Mouse (Mus musculus) forebrain, postnatal 0 days (tissue): Measurements from ENCODE around the gene Runx1. TPM values are rescaled to one million over a fixed set of nuclear protein-coding genes. Genes with fewer than 3 reads are reported as not detected.
A peak's percentile ranks its signal among the peaks of the same experiment; 100 is the strongest.

ENCODE experiments used
- ATAC-seq: fragments of 200-750 bp; cut with Nextera tagmentation; 2 replicates; pipeline ENCODE4 v1.8.0; 2017; ENCODE audit warnings: mild to moderate bottlenecking, moderate library complexity
- DNase-seq: peaks from one replicate; pipeline ENCODE4 v3.0.0-alpha.2; 2015
- H3K27ac ChIP-seq: fragments of 300-500 bp; sonication (generic); 2 replicates; pipeline ENCODE4 v1.5.1; 2014; ENCODE audit warnings: low read depth, mild to moderate bottlenecking, antibody characterized with exemption, low read length, moderate library complexity, mixed read lengths
- H3K27me3 ChIP-seq: fragments of 300-500 bp; sonication (generic); 2 replicates; pipeline ENCODE4 v1.6.1; 2014; ENCODE audit warnings: mild to moderate bottlenecking, low read length, mixed read lengths; ENCODE audit not compliant: insufficient read depth
- H3K36me3 ChIP-seq: fragments of 300-500 bp; sonication (generic); 2 replicates; pipeline ENCODE4 v1.6.1; 2014; ENCODE audit warnings: mild to moderate bottlenecking, moderate library complexity; ENCODE audit not compliant: insufficient read depth
- H3K4me1 ChIP-seq: fragments of 300-500 bp; sonication (generic); 2 replicates; pipeline ENCODE4 v1.6.1; 2014; ENCODE audit warnings: antibody characterized with exemption; ENCODE audit not compliant: insufficient read depth
- H3K4me2 ChIP-seq: fragments of 300-500 bp; sonication (generic); 2 replicates; pipeline ENCODE4 v1.6.1; 2014; ENCODE audit warnings: low read depth, mild to moderate bottlenecking, moderate library complexity
- H3K4me3 ChIP-seq: fragments of 300-500 bp; sonication (generic); 2 replicates; pipeline ENCODE4 v1.5.1; 2014; ENCODE audit warnings: low read depth, low read length, mixed read lengths
- H3K9ac ChIP-seq: fragments of 300-500 bp; sonication (generic); 2 replicates; pipeline ENCODE4 v1.6.1; 2014; ENCODE audit warnings: mild to moderate bottlenecking
- H3K9me3 ChIP-seq: fragments of 300-500 bp; sonication (generic); 2 replicates; pipeline ENCODE4 v1.6.1; 2016; ENCODE audit warnings: low read length
- CTCF ChIP-seq: sonication (generic); IDR thresholded peaks from 2 replicates; pipeline ENCODE4 v1.5.1; 2016; ENCODE audit warnings: antibody characterized with exemption, control low read depth, low read depth
- WGBS: fragments of 180-500 bp; shearing (Covaris S2); extraction: QIAGEN DNeasy Blood & Tissue Kit; methylation state at CpG from one replicate; pipeline ENCODE4 v1.1.7; 2014; 5-methylcytosine and 5-hydroxymethylcytosine counted together
- polyA plus RNA-seq: library from polyadenylated mRNA; unstranded; fragments of >200 nt; fragmentation: Nextera tagmentation; extraction: Ambion mirVana; gene quantifications from 2 replicates; pipeline ENCODE4 v1.2.1, GENCODE M21; 2015
- total RNA-seq: library from RNA; depleted of rRNA; stranded (reverse); fragments of >200 nt; gene quantifications from 2 replicates; pipeline ENCODE4 v1.2.3, GENCODE M21; 2014

Gene Runx1
- total and polyA plus RNA-seq, 2 experiments from 2014 or later, result 0.46 to 1.2 TPM

DNA sequence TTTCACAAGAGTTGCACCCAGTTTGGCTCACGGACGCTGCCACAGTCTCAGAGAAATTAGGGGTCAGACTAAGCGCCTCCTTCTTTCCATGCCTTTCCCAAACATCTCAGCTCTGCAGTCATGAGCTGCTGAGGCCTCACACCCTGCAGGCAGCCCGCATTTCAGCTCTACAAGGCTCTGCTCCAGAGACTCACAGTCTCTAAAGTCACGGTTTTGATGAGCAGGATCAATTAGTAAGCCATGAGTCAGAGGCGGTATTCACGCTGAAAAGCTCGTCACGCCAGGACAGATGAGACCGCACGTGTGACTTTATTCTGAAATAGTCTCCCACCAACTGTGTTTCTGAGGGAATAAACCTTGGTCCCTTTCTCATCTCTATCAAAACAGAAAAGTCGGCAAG is 86.0 kb downstream of the Runx1 start:
- ATAC-seq, result peak; percentile 29; the same call in 1 of the 2 replicates
- Histone ChIP-seq H3K27ac (no peak overlapping the region), H3K27me3 (no peaks in the 10 kb centered on the region), H3K9ac (no peak overlapping the region), H3K4me1 (peaks cover 3% of the 10 kb centered on the region; the same call in 1 of the 2 replicates), H3K4me2 (no peak overlapping the region), H3K9me3 (no peaks in the 10 kb centered on the region), H3K4me3 (no peak overlapping the region), H3K36me3 (no peaks in the 10 kb centered on the region)
- DNase-seq, result peak; percentile 40
- TF ChIP-seq CTCF, result no peak
- 33% methylated on average over 12 of the region's 12 CpGs for WGBS

- Histone ChIP-seq H3K27ac (no peak overlapping the region), H3K36me3 (no peaks in the 10 kb centered on the region), H3K4me3 (no peak overlapping the region), H3K4me1 (peaks cover 3% of the 10 kb centered on the region; the same call in 1 of the 2 replicates), H3K4me2 (no peak overlapping the region), H3K27me3 (no peaks in the 10 kb centered on the region), H3K9me3 (no peaks in the 10 kb centered on the region), H3K9ac (no peak overlapping the region)
- ATAC-seq (no peak), DNase-seq (no peak)
- no peak for TF ChIP-seq CTCF
- 76% methylated on average over 7 of the region's 7 CpGs for WGBS
Observed at GRCm38 (mm10) chr16:92739071-92739793, 86.7 kb downstream of the Runx1 start.

DNA sequence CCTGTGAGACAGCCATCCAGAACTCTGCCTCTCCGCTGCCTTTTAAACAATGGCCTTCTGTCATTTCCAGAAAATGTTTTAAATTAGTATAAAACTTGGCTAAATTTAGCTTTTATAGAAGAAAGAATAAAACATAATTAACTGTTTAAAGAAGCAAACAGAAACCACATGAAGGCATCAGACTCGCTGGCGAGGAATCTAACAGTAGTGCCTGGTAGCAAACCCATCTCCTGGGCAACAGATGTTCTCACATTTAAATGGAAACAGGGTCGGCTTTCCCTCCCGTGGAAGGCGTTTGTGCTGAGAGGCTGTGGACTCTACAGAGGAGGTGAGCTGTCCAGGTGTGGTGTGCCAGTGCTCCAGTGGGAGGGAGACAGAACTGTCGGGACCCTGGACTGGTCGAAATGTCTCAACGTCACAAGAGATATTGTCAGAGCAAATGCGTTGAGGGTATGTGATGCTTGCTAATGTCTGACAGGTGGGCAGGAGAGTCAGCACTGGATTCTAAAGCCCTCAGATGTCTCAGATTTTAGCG is 87.4 kb downstream of the Runx1 start:
- no peak for ATAC-seq
- no peaks in the 10 kb centered on the region for H3K27me3 ChIP-seq
- 64% methylated on average over 11 of the region's 11 CpGs for WGBS
- H3K9ac ChIP-seq, result no peak overlapping the region
- no peak overlapping the region for H3K27ac ChIP-seq
- TF ChIP-seq CTCF, result no peak
- no peak for DNase-seq
- no peaks in the 10 kb centered on the region for H3K9me3 ChIP-seq
- no peaks in the 10 kb centered on the region for H3K36me3 ChIP-seq
- no peak overlapping the region for H3K4me2 ChIP-seq
- H3K4me1 ChIP-seq, result peaks cover 3% of the 10 kb centered on the region; the same call in 1 of the 2 replicates
- H3K4me3 ChIP-seq, result no peak overlapping the region

DNA sequence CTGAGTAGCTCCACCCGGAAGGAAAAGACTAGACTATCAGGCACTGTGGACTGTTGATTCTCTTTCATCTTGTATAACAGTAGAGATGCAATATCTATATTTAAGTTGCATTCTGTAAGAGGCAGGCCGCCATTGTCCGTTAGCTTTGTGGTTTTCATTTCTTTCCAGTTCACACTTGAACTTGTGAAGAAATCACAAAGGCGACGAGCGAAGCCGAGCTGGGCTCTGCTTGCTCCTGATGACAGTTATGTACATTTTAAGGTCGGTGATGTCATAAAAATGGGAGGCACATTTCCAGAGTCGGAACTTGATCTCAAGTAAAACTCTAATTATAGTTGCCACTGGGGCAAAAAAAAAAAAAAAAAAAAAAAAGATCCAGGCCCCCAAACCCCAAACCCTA is 99.1 kb downstream of the Runx1 start:
- WGBS, result 91% methylated on average over 9 of the region's 9 CpGs

GRCm38 (mm10) chr16:92724526-92724925 is 101.4 kb downstream of the Runx1 start:
- no peak for ATAC-seq
- TF ChIP-seq CTCF, result no peak
- peaks cover 10% of the 10 kb centered on the region for H3K4me1 ChIP-seq
- no peaks in the 10 kb centered on the region for H3K9me3 ChIP-seq
- no peak overlapping the region for H3K4me3 ChIP-seq
- WGBS, result 96% methylated on average over 3 of the region's 3 CpGs
- no peak for DNase-seq
- H3K27me3 ChIP-seq, result no peaks in the 10 kb centered on the region
- H3K4me2 ChIP-seq, result no peak overlapping the region
- no peak overlapping the region for H3K9ac ChIP-seq
- H3K36me3 ChIP-seq, result no peaks in the 10 kb centered on the region
- H3K27ac ChIP-seq, result no peak overlapping the region

More for the DNA sequence above, 99.1 kb downstream of the Runx1 start:
- H3K4me2 ChIP-seq, result no peak overlapping the region
- DNase-seq (no peak), ATAC-seq (no peak)
- no peaks in the 10 kb centered on the region for H3K27me3 ChIP-seq
- H3K9me3 ChIP-seq, result no peaks in the 10 kb centered on the region
- no peak overlapping the region for H3K27ac ChIP-seq
- no peaks in the 10 kb centered on the region for H3K36me3 ChIP-seq
- no peak overlapping the region for H3K9ac ChIP-seq
- H3K4me3 ChIP-seq, result no peak overlapping the region
- no peaks in the 10 kb centered on the region for H3K4me1 ChIP-seq
- no peak for TF ChIP-seq CTCF

GRCm38 (mm10) chr16:92720678-92721077 is 105.3 kb downstream of the Runx1 start:
- peak; percentile 52 for DNase-seq
- 17% methylated on average over 10 of the region's 10 CpGs for WGBS
- ATAC-seq, result no peak
- H3K27me3 ChIP-seq, result no peaks in the 10 kb centered on the region; the same call in 1 of the 2 replicates
- TF ChIP-seq CTCF, result no peak
- no peak overlapping the region for H3K4me3 ChIP-seq
- H3K9me3 ChIP-seq, result no peaks in the 10 kb centered on the region
- peak overlapping the region; percentile 8; the same call in 1 of the 2 replicates for H3K4me2 ChIP-seq
- no peaks in the 10 kb centered on the region for H3K36me3 ChIP-seq
- H3K9ac ChIP-seq, result no peak overlapping the region
- peaks cover 10% of the 10 kb centered on the region for H3K4me1 ChIP-seq
- H3K27ac ChIP-seq, result no peak overlapping the region

GRCm38 (mm10) chr16:92719725-92720124 is 106.2 kb downstream of the Runx1 start:
- 75% methylated on average over 6 of the region's 6 CpGs for WGBS
- Histone ChIP-seq H3K27me3 (peaks cover 3% of the 10 kb centered on the region; the same call in 1 of the 2 replicates), H3K36me3 (no peaks in the 10 kb centered on the region), H3K4me3 (no peak overlapping the region), H3K27ac (0 out of 2 replicates have a peak overlapping the region, but pooled peaks have one; percentile 29), H3K4me2 (no peak overlapping the region), H3K4me1 (peaks cover 10% of the 10 kb centered on the region), H3K9me3 (no peaks in the 10 kb centered on the region), H3K9ac (no peak overlapping the region)
- no peak for DNase-seq
- peak; percentile 16; the same call in 1 of the 2 replicates for ATAC-seq
- TF ChIP-seq CTCF, result no peak
